Mouse (Mus musculus) hindbrain, embryonic 15.5 days (tissue): Measurements from ENCODE around the gene Dynlt3. TPM values are rescaled to one million over a fixed set of nuclear protein-coding genes. Genes with fewer than 3 reads are reported as not detected.
"Not testable (repeated sequence)": the region's sequence is repeated elsewhere in the genome, so short reads cannot be mapped to it uniquely, and the experiment has no call there.

Source experiments
- ATAC-seq: fragments of 200-750 bp; cut with Nextera tagmentation; 2 replicates; pipeline ENCODE4 v1.8.0; 2017; ENCODE audit warnings: low read depth, moderate number of reproducible peaks, moderate TSS enrichment; ENCODE audit not compliant: low FRiP score
- H3K27ac ChIP-seq: fragments of 300-500 bp; sonication (generic); replicated peaks from 2 replicates; pipeline ENCODE4 v1.5.1; 2015; ENCODE audit warnings: mild to moderate bottlenecking, inconsistent platforms
- H3K27me3 ChIP-seq: fragments of 300-500 bp; sonication (generic); 2 replicates; pipeline ENCODE4 v1.6.1; 2015; ENCODE audit warnings: control low read depth, inconsistent platforms
- H3K36me3 ChIP-seq: fragments of 300-500 bp; sonication (generic); 2 replicates; pipeline ENCODE4 v1.6.1; 2015; ENCODE audit warnings: control low read depth, inconsistent platforms
- H3K4me1 ChIP-seq: fragments of 300-500 bp; sonication (generic); replicated peaks from 2 replicates; pipeline ENCODE4 v1.6.1; 2015; ENCODE audit warnings: control low read depth, inconsistent platforms
- H3K4me2 ChIP-seq: fragments of 300-500 bp; sonication (generic); 2 replicates; pipeline ENCODE4 v1.6.1; 2015; ENCODE audit warnings: moderate library complexity, mild to moderate bottlenecking, inconsistent platforms
- H3K4me3 ChIP-seq: fragments of 300-500 bp; sonication (generic); 2 replicates; pipeline ENCODE4 v1.5.1; 2015; ENCODE audit warnings: mild to moderate bottlenecking, inconsistent platforms
- H3K9ac ChIP-seq: fragments of 300-500 bp; sonication (generic); 2 replicates; pipeline ENCODE4 v1.6.1; 2015; ENCODE audit warnings: inconsistent platforms
- H3K9me3 ChIP-seq: fragments of 300-500 bp; sonication (generic); 2 replicates; pipeline ENCODE4 v1.6.1; 2016; ENCODE audit warnings: control low read depth, inconsistent platforms
- WGBS: fragments of 180-500 bp; shearing (Covaris S2); methylation state at CpG from one replicate; pipeline ENCODE4 v1.1.7; 2015; 5-methylcytosine and 5-hydroxymethylcytosine counted together
- polyA plus RNA-seq: library from polyadenylated mRNA; unstranded; fragments of >200 nt; fragmentation: Nextera tagmentation; extraction: Ambion mirVana; gene quantifications from 2 replicates; pipeline ENCODE4 v1.2.1, GENCODE M21; 2015

Dynlt3 gene
- 39.7 and 45.7 TPM in 2 replicates for polyA plus RNA-seq

DNA sequence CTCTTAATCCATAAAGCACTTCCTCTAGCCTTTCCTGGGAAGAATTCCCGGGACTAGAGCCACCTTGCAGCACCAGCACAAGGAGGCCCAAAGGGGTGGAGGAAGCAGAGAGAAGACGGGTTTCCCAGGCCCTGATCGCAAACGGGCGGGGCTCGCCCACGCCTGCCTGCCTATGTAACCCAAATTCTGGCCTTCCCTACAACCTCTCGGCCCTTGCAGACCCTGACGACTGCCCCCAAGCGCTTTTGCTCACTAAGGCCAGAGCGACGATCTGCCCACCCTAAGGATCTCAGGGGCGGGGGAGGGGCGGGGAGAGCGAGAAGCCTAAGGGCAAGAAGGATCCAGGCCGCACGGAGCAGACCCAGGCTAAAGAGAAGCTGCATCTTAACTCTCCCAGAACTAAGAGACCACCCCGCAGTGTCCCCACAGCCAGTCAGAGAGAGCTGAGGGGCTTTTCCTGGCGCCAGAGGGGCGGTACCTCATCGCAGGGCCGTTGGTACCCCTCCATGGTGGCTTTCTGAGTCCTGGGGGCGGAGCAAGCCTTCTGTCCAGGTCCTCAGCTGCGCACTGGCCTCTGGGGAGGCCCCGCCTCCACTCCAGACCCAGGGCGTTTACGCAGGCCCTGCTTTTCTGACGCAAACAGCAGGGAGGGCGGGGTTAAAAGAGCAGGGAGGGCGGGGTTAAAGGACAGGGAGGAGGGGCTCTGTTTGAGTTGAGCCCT is at the start of gene Dynlt3:
TSS of gene Dynlt3 (minus strand) at position 613 of the 721 bp plus-strand sequence.
- no peaks in the 10 kb centered on the region for H3K27me3 ChIP-seq
- 10% methylated on average over 30 of the region's 30 CpGs for WGBS

GRCm38 (mm10) chrX:9699815-9700214 is 37.0 kb upstream of the Dynlt3 start:
- H3K4me3 ChIP-seq, result no peak overlapping the region
- no peaks in the 10 kb centered on the region for H3K27me3 ChIP-seq
- no peak overlapping the region for H3K4me2 ChIP-seq
- H3K4me1 ChIP-seq, result no peaks in the 10 kb centered on the region
- 87% methylated on average over 3 of the region's 3 CpGs for WGBS
- H3K27ac ChIP-seq, result no peak overlapping the region
- no peak for ATAC-seq
- no peak overlapping the region for H3K9ac ChIP-seq
- H3K9me3 ChIP-seq, result no peaks in the 10 kb centered on the region
- no peaks in the 10 kb centered on the region for H3K36me3 ChIP-seq

More for the DNA sequence above, at the start of gene Dynlt3:
- Histone ChIP-seq H3K9me3 (no peaks in the 10 kb centered on the region), H3K36me3 (no peaks in the 10 kb centered on the region), H3K4me2 (peak within 1 kb of the TSS; percentile 54), H3K9ac (peak within 1 kb of the TSS; percentile 52), H3K27ac (peak within 1 kb of the TSS; percentile 79), H3K4me3 (peak within 1 kb of the TSS; percentile 47), H3K4me1 (no peaks in the 10 kb centered on the region)
- peak; percentile 99 for ATAC-seq

DNA sequence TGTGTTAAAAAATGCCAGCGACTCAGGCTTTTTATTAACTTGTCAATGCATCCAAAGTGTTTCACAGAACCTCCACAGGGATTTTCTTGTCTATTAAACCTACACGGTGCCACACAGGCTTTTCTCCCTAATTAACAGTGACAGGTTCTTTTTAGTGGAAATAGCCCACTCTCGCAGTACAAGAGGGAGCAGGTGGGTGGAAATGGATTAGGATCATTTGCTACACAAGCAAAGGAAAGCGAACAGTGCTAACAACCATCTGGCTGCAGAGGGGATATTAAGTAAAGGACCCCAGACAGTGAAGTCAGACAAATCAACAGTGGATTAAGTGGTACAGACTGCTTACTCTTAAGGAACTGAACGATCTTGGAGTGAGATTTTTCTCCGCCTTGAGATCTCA is 33.2 kb upstream of the Dynlt3 start:
- Histone ChIP-seq H3K27me3 (no peaks in the 10 kb centered on the region), H3K4me3 (no peak overlapping the region), H3K36me3 (no peaks in the 10 kb centered on the region), H3K27ac (no peak overlapping the region), H3K4me2 (no peak overlapping the region), H3K9me3 (no peaks in the 10 kb centered on the region), H3K4me1 (no peaks in the 10 kb centered on the region), H3K9ac (no peak overlapping the region)
- 48% methylated on average over 6 of the region's 6 CpGs for WGBS
- ATAC-seq, result no peak

DNA sequence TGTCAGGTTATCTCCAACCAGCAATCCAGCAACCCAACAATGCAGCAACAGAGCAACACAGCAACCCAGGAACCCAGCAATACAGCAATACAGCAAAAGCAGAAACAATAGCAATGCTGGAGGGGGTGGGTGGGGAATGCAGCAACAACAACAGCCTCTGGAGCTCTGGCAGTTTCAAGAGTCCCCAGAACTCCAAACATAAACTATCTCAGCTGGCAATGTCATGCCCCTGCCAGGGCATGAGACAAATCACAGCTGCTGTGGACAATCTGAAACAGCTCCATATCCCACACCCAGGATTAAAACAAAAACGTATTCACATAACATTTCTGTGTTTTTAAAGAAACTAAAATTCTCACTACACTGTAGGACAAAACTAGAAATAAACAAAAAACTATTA is 9.2 kb upstream of the Dynlt3 start:
- Histone ChIP-seq H3K27me3 (no peaks in the 10 kb centered on the region), H3K4me3 (no peak overlapping the region), H3K9me3 (no peaks in the 10 kb centered on the region), H3K4me2 (no peak overlapping the region), H3K27ac (no peak overlapping the region), H3K4me1 (no peaks in the 10 kb centered on the region), H3K9ac (no peak overlapping the region), H3K36me3 (no peaks in the 10 kb centered on the region)
- 63% methylated on average over 1 of the region's 1 CpGs for WGBS
- no peak for ATAC-seq

DNA sequence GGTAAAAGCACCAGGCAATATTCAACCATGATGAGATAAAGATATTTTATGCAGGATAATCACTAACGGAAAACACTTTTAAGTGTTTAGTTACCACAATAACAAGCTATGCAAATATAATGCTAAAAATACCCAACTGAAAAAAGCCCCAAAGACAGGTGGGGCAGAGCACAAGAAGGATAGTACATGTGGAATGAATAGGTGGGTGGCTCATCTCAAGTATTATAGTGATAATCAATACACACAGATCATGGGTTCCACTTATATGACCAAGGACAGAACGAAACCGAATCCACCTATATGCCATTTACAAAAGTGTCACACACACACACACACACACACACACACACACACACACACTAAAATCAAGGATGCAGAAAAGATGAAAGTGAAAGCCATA is 8.6 kb upstream of the Dynlt3 start:
- Histone ChIP-seq H3K4me1 (no peaks in the 10 kb centered on the region), H3K27ac (no peak overlapping the region), H3K27me3 (no peaks in the 10 kb centered on the region), H3K4me2 (no peak overlapping the region), H3K9me3 (no peaks in the 10 kb centered on the region), H3K36me3 (no peaks in the 10 kb centered on the region), H3K4me3 (no peak overlapping the region), H3K9ac (no peak overlapping the region)
- no peak for ATAC-seq
- 86% methylated on average over 3 of the region's 3 CpGs for WGBS

- H3K27me3 ChIP-seq, result no peaks in the 10 kb centered on the region
- no peak overlapping the region for H3K4me2 ChIP-seq
- 64% methylated on average over 3 of the region's 3 CpGs for WGBS
- no peaks in the 10 kb centered on the region for H3K36me3 ChIP-seq
- H3K9ac ChIP-seq, result no peak overlapping the region
- no peak for ATAC-seq
- no peaks in the 10 kb centered on the region for H3K9me3 ChIP-seq
- H3K4me1 ChIP-seq, result no peaks in the 10 kb centered on the region
- no peak overlapping the region for H3K4me3 ChIP-seq
- H3K27ac ChIP-seq, result no peak overlapping the region
These were observed 10.0 kb downstream of the Dynlt3 start for GRCm38 (mm10) chrX:9652806-9653205.

DNA sequence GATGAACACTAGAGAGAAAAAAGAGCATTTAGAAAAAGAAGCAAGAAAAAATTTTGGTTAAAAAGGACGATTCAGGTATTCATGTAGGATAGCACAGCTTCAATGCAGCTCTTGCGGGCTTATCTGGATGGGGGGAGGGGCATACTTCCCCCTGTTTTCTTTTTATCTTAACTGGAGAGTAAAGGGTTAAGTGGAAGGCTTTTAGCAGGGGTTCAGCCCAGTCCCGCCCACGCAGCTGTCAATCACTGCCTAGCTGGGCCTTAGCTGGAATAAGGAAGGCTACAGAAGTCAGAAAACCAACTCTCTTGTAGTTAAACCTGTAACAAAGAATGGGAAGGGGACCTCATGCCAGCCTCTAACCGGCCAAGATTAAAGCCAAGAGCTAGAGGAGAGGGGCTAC is 22.2 kb downstream of the Dynlt3 start:
- 77% methylated on average over 5 of the region's 5 CpGs for WGBS

DNA sequence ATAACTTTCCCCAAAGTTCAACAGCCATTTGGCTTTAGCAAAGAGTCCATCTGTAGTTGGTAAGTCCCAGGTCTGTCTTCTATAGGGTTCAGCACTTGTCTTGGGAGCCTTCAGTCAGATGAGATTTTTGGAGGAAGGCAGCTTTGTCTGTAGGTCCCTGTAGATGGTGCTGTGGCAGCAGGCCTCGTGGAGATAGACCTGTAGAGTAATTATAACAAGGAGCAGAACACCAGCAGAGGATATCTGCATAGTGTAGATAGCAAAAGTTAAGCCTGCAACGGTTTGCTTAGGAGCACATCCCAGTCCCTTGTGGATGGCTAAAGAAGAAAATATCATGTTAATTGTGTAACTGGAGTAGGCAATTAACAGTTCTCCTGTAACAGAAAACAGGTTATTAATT is 22.7 kb downstream of the Dynlt3 start:
- 71% methylated on average over 2 of the region's 2 CpGs for WGBS
- H3K9ac ChIP-seq, result not testable (repeated sequence)

More for the DNA sequence above, 22.2 kb downstream of the Dynlt3 start:
- H3K27ac ChIP-seq, H3K9me3 ChIP-seq, H3K4me2 ChIP-seq, ATAC-seq, H3K4me3 ChIP-seq, H3K27me3 ChIP-seq, H3K9ac ChIP-seq, H3K4me1 ChIP-seq, H3K36me3 ChIP-seq: not testable (repeated sequence)

More for the DNA sequence above, 22.7 kb downstream of the Dynlt3 start:
- H3K4me3 ChIP-seq, H3K36me3 ChIP-seq, H3K27me3 ChIP-seq, H3K27ac ChIP-seq, H3K9me3 ChIP-seq, ATAC-seq, H3K4me2 ChIP-seq, H3K4me1 ChIP-seq: not testable (repeated sequence)

Other genes with a start within 250 kb of the Dynlt3 start
- gene Cybb, start 175.2 kb downstream of the Dynlt3 start, polyA plus RNA-seq, result 0.43 and 1.3 TPM in 2 replicates
- not detected in 2 replicates for gene H2al1o, start 90.6 kb downstream of the Dynlt3 start, polyA plus RNA-seq
- not detected in 2 replicates for gene Hypm, start 183.9 kb upstream of the Dynlt3 start, polyA plus RNA-seq
- gene H2al3, start 186.7 kb upstream of the Dynlt3 start, polyA plus RNA-seq, result not detected in 2 replicates
- 0.35 and 0.47 TPM in 2 replicates for gene Sytl5, start 222.6 kb upstream of the Dynlt3 start, polyA plus RNA-seq